Mouse (Mus musculus): ENCODE results near the gene Wdr19.

The Wdr19 gene

DNA sequence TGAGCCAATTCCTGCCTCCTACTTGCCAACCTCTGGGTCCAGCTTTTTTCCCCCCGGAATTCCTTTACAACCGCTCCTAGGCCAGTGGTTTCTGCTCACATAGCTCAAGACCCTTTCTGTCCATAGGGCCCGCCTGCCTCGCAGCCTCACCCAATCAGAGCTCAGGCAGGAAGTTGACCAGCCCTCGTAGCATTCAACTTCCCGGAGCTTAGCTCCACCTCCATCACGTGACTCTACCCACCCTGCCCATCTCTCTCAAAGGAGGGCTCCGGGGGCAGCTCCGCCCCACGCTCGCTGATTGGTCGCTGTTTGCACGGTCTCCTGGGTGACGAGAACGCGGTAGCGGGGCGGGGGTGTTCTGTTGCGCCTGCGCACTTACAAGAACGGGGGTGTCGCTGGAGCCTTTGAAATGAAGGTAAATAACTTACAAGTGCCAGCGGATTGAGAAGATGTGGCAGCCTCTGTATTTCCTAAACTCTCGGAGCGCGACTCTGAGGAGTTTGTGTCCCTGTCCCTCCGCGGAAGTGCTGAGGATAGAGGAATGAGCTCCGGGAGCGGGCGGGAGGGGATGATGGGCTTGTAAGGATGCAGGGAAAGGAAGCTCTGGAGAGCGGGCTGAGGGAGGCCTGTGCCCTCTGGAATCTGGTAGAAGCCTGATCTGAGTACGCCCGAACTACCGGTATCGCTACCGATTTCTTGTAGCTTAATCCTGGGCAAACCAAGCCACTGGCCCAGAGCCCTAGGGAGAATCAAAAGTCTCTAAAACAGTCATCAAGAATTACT lies at the start of gene Wdr19:
Gene Wdr19, plus strand, starts transcription at position 351 of the 783 bp plus-strand sequence.
- DNase-seq (ENCODE audit: low read depth, low spot score), result peak; percentile 95

DNA sequence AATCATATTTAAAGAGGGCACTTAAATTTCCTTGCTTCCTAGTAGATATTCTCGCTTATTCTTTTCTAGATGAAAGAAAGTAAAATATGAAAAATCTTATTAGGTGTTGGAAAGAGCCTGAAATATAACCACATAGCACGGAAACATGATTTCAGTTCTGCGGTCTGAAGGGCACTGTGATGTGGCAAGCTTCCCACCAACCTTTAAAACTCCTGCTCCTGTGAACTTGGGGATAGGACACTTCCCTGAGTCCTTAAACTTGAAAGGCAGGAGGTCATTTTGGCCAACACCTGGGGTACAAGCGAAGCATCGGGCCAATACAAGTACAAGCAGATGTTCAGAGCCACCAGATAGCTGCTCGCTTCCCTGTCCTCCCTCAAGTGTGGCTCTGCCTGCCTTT lies 49.8 kb upstream of the Wdr19 start:
- DNase-seq (ENCODE audit: low read depth, low spot score), result no peak

DNA sequence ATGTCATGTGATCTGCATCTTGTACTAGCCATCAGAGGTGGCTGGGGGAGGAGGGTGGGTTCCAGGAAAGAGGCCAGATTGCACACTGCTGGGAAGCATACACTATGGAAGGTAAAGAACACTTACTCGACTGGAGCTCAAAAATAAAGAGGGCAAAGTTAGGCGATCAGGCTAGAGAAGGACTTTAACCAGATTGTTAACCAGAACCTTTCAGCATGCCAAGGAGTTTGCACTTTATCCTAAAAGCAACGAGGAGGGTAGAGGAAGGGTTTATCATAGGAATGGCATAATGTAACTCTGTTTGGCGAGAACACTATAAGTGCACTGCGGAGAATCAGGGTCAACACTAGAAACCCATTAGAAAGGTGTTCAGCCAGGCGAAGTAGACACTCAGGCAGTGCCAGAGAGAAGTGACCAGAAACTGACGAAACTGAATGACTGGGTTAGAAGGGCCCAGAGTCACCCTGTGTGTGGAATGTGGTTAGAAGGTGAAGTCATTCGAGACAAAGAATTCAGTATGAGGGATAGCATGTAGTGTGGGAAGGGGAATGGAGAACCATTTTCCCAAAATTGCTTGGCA lies 49.0 kb upstream of the Wdr19 start:
- DNase-seq (ENCODE audit: low read depth, low spot score), result no peak

DNA sequence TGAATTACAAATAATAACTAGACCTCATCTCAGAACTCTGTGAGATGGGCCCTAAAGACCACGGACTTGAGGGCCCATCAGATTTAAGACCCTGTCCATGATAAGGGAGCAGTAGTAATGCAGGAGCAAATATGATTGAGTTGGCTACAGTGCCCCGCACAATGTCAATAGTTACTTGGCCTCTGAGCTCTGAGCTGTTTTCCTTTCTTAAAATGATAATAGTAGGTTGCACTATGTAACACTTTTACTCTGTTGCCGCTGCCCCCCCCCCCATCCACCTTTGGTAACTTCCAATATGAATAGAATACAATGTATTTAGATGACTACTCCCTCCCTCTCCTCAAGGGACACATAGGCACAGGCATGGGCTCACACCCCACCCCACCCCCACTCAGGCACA lies 48.2 kb upstream of the Wdr19 start:
- no peak for DNase-seq (ENCODE audit: low read depth, low spot score)

DNA sequence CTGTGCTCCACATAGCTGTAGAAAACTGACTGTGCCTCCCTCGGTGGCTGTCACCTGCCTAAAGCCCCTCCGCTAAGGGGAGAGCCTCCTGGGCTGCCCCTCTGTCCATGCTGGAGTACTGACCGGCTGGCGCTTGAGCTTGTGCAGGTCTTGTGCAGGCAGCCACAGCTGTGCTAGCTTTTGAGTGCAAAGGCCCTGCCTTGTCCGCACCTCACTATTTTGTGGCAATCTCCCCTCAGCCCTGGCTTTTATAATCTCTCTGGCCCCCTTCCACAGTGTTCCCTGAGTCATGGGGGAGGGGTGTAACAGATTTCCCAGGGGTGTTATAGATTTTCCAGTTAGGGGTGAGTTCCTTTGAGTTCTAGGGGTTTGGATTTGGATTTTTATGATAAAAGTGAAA lies 47.7 kb upstream of the Wdr19 start:
- no peak for DNase-seq (ENCODE audit: low read depth, low spot score)

DNA sequence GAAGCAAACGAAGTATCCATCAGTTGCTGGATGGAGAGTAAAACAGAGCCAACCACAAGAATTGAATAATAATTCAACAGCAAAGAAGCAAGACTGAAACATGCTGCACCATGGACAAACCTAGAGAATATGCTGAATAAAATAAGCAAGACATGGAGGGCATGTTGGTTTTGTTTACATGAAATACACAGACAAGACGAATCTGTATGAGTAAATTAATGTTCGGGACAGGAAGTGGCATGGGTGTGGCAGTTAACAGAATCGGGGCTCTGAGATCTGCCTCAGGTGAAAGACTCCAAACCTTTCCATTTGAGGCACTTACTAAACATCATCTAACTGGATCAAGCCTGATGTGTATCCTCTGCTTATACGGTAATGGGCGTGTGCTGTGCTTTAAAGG lies 45.2 kb upstream of the Wdr19 start:
- DNase-seq (ENCODE audit: low read depth, low spot score), result no peak

DNA sequence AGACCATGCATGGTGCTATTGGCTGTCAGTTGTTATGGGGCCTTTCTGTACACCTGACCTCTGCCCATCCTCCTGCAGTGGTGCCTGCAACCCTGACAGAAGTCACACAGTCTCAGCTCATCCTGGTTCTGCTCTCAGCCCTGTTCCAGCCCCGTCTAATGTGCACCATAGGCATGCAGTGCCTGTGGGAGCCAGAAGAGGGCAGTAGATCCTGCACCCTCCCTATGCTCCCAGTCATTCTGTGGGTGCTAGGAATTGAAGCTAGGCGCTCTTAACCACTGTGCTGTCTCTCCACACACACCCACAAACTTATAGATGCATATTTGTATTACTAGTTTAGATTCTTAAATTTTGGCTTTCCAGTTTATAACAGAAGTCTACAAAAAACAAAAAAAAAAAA lies 42.6 kb upstream of the Wdr19 start:
- no peak for DNase-seq (ENCODE audit: low read depth, low spot score)

DNA sequence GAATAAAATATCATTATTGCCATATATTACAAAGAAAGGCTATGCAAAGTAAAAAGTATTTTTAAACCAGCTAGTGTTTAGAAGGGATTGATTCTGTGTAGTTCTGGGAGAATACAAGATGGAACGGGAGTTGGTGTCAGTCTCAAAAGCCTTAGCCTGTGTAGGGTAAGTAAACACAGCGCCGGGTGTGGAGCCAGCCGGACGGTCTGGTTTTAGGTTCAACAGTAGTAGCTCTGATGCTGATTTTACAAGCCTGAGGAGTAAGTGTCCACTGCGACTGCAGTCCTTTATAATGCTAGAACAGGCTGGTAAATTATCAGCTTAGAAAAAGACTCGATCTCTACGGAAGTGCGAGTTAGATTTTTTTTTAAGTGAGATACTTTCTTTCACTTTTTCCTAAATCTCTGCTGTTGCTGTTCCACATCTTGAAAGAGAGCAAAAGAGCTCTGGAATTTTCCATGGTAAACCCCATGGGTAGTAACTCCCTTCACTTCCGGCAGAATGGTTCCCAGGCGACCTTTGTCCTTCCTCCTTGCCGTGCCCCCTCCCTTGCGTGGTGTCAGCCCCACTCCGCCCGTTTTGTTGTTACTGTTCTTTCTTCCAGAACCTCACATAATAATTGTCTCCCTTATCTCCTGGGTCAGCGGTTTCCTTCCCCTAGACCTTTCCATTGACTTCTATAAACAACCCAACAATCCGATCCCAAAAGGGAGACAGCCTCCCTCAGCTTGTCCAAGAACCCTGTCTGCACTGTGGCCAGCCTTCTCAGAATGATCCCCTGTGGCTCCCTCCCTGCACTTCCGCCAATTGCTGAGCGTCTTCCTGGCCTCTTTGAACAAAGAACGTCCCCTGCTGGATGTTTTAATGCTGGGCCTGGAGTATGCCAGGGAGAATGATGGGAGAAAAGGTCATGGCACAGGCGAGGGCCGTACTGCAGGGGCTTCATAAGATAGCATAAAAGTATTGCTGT lies 41.8 kb upstream of the Wdr19 start:
- no peak for DNase-seq (ENCODE audit: low read depth, low spot score)

DNA sequence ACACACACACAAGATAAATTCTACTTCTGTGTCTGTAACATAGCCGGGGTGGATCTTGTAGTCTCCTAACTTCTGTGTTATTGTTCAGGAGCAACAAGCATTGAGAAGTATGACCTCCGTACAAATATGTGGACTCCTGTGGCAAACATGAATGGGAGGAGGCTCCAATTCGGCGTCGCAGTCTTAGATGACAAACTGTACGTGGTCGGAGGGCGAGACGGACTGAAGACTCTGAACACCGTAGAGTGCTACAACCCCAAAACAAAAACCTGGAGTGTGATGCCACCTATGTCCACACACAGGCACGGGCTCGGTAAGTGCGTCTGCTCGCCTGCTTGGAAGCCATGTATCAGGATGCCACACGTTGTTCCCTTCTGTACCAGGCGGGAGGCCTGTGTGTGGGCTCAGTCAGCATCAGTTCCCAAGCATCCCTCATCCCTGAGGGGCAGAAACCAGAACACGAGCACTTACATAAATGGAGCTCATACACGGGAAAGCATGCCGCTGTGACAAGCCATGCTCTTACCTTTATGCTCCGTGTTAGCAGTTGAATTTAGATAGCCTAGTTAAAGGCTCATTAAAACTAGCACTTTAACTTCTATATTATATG lies 40.7 kb upstream of the Wdr19 start:
- no peak for DNase-seq (ENCODE audit: low read depth, low spot score)

DNA sequence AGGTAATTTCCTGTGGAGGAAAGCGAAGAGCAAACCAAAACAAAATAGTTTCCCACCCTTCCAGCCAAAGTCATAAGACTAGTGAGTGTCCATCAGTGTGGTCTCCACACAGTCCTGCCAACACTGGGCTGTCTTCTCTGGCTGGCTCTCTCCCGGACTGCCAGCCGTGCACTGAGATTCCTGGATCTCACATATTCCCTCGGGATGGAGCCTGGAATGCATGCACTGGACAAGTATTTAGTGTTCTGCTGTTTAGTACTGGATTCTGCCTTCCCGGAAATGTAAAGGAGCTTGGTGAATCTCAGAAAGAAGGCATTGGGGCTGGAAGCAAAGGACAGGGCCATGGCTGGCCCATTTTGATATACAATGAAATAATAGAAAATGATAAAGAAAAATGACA lies 36.5 kb upstream of the Wdr19 start:
- DNase-seq (ENCODE audit: low read depth, low spot score), result no peak

DNA sequence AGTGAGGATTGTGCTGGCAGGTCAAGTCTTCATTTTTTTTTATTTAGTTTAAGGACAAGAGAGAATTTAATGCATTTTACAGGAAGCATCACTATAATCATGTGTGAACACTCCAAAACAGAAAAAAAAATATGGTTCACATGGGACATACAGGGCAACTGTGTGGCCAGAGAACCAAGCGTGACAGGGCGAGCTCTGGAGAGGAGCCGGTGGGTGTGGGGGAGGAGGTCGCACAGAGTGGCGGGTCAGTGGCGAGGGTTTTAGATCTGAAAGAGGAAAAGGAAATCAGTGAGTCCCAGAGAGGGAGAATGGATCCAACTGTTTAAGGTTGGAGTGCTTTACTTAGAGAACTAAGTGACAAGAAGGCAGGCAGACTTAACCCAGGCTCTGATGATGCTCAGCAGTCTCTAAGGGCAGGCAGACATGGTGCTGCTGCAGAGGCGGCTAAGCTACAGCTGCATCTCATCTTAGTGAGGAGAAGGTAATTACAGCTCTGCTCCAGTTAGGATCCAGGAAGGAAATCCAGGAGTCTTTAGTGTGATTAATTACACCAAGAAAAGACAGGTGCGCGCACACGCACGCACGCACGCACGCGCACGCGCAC lies 35.9 kb upstream of the Wdr19 start:
- no peak for DNase-seq (ENCODE audit: low read depth, low spot score)

DNA sequence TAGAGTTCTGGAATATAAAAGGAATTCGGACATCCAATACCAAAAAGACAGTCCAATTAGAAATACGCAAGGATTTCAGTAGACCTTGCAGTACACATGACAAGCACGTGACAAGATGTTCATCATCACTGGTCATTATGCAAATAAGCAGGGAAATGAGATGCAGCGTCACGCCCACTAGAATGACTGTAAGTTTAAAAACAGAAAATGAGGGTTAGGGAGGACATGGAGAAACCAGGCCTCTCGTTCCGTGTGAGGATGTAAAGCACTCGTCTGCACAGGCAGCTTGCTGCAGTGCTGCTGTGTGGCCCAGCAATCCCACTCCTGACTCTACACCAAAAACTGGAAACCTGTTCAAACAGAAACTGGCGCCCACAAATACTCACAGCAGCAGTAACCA lies 29.3 kb upstream of the Wdr19 start:
- DNase-seq (ENCODE audit: low read depth, low spot score), result no peak

DNA sequence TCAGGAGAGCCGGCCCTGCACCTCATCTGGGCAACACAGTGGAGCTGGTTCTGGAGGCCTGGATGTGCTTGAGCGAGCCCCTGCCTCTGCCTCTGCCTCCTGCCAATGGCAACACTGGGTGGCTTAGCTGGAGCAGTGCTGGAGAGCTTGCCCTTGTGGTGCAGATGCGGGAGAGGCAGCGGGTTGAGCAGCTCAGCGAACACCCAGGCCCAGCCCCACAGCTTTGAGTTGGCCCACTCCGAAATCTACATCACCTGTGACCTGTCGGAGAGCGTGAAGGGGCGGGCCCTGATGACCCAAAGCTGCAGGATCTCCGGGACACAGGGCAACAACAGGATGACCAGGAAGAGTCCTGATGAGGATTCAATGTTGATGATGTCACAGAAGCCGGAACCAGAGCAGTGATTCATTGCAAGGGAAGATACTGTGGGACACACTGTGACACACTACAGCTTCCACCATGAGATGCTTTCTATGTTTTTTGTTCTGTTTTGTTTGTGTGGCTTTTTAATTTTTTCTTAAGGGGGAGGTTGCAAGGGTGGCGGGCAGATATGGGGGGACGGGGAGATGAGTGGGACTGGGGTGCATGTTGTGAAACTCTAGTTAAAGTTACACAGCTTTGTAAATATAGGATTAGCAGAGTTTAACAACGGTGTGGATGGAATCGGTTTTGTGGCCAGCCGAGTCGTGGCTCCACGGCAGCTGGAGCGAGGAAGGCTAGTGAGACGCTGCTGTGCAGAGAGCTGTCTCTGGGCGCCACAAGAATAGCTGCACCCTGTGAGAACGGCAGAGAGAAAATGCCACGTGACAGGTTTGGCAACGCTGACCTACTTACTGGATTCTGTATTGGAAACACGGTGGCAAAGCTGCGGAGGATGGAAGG lies 24.2 kb upstream of the Wdr19 start:
- peak; percentile 31 for DNase-seq (ENCODE audit: low read depth, low spot score)

DNA sequence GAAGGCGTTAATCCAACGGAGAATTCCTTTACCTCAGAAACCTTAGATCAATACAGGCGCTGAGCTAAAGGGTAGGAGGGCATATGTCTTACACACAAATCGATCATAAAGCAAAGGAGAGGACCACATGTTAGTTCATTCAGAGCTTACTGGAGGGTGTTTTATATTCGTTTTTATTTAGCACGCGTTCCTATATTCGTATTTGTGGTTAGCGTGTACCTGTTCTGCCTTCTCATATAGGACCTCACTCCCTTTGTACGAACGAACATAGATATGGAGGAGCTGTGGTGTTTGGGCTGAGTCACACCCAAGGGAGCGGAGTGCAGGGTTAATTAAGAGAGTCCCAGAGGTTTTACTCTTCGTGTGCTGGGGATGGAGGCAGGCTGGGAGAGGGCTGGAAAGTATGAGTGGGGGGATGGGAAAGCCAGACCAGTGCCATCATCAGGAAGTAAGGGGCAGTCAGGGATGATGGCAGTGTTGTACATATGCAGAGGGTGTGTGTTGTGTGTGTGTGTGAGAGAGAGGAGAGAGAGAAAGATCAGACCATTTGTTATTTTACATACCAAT lies 23.5 kb upstream of the Wdr19 start:
- no peak for DNase-seq (ENCODE audit: low read depth, low spot score)

DNA sequence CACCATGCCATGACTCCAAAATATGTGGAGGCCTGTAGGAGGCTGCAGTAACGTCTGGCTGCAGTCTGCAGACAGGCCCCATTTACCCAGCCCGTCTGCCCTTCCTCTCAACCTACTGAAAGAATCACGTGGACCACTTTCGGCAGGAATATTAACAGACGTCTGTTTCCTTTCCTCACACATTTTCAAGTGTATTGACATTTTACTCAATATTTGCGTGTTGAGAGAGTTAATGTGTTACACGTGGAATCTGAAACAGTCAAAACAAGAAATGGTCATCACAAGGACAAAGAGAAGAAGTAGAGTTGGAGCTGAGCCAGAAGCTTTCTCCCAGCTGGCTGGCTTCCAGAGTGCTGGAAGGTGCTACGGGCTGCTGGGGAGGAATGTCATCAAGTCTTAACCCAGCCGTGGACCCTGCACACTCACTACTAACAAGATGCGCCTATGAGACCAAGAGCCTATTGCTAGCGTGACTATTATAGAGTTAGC lies 22.4 kb upstream of the Wdr19 start:
- no peak for DNase-seq (ENCODE audit: low read depth, low spot score)

DNA sequence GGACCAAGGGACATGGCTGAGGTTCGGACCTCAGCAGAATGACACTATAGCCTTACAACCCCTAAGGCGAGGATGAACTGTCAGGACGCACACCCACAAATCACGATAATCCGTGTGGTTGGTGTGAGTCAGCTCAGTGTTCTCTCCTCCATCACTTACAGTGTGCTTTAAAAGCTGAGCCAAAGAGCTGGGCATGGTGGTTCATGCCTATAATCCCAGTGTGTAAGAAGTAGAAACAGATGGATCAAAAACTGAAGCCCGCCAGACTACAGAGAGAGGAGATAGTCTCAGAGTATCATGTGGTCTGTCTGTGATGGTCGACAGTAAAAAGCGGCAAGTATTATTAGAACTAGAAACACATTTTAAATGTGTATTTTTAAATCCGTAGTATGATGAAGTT lies 21.0 kb upstream of the Wdr19 start:
- DNase-seq (ENCODE audit: low read depth, low spot score), result no peak

DNA sequence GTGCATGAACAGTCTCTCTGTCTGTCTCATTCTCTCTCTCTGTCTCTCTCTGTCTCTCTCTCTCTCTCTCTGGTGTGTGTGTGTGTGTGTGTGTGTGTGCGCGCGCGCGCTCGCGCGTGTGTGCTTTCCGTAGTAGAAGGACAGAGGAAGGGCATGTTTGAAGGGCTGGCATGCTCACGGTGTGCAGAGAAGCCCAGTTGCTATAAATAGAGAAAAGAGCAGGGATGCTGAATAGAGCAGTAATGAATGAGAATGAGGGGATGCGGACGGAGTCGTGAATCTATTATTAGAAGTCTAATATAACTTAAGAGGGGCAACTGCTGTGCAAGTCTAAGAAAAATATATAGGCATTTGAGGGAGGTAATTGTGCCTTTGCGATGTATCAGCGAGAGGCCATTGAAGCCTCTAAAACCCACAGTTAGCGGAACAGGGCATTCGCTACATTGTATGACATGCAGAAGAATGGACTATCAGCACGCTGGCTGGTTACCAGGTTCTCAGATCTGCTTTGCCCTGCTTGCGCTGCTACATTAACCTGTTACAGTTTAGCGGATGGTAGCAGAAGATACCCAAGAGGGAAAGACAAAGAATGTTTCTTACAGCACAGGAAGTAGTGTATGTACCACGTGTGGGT lies 18.2 kb upstream of the Wdr19 start:
- DNase-seq (ENCODE audit: low read depth, low spot score), result no peak

DNA sequence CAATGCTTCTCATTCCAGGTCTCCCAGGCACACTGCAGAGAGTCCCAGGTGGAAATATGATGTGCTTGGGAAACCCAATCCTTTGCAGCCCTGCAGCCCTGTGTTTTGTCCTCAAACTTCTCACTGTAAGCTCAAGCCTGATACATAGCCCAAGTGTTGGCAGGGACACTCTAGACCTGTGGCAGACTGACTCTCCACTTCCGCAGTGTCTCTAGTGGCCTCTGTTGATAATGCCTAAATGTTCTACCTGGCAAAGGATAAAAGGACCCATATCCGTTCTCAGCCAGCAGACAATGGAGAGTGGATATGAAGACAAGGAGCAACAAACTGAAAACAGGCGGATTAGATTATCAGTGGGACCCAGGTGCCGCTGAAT lies 17.7 kb upstream of the Wdr19 start:
- DNase-seq (ENCODE audit: low read depth, low spot score), result no peak

DNA sequence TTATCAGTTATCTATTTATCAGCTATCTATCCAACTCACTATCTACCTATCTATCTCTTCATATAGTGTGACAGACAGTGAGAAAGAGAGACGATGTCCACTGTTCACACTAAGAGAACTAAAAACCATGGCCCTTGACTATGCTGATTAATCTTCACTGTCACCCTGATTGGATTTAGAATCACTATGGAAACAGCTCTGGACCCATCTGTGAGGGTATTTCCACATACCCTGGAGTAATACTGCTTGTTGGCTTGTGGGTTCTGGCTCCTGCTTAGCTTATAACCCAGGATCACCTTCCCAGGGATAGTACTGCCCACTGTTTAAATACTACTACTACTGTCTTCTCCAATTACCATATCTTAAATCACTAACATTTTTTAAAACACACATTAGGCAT lies 17.2 kb upstream of the Wdr19 start:
- peak; percentile 49 for DNase-seq (ENCODE audit: low read depth, low spot score)

DNA sequence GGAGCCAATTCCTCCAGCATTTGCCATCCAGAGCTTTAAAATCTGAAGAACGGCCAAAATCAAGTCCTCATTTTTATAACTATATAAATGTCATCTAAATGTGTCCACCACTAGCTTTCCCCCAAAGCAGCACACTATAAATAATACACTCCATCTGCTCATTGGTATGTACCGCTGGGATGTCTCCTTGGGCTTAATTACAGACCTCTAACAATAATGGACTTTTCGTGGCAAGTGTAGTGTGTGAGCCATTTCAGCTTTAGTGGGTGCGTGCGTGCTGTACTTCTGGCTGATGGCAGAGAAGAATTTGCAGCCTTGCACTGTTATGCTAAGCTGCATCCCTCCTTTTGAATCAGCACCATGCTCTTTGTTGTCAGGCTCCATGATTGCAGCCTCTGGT lies 7.9 kb upstream of the Wdr19 start:
- DNase-seq (ENCODE audit: low read depth, low spot score), result no peak

Measured in retina, postnatal 7 days (tissue).